Mouse (Mus musculus): Measurements from ENCODE around the gene Scaf11. TPM values are rescaled to one million over a fixed set of nuclear protein-coding genes. Genes with fewer than 3 reads are reported as not detected.
"Not testable (repeated sequence)": the region's sequence is repeated elsewhere in the genome, so short reads cannot be mapped to it uniquely, and the experiment has no call there.

Scaf11 gene
- polyA plus RNA-seq (2015; fragmentation: Nextera tagmentation; extraction: Ambion mirVana) = 32.5 and 35.6 TPM in 2 replicates

DNA sequence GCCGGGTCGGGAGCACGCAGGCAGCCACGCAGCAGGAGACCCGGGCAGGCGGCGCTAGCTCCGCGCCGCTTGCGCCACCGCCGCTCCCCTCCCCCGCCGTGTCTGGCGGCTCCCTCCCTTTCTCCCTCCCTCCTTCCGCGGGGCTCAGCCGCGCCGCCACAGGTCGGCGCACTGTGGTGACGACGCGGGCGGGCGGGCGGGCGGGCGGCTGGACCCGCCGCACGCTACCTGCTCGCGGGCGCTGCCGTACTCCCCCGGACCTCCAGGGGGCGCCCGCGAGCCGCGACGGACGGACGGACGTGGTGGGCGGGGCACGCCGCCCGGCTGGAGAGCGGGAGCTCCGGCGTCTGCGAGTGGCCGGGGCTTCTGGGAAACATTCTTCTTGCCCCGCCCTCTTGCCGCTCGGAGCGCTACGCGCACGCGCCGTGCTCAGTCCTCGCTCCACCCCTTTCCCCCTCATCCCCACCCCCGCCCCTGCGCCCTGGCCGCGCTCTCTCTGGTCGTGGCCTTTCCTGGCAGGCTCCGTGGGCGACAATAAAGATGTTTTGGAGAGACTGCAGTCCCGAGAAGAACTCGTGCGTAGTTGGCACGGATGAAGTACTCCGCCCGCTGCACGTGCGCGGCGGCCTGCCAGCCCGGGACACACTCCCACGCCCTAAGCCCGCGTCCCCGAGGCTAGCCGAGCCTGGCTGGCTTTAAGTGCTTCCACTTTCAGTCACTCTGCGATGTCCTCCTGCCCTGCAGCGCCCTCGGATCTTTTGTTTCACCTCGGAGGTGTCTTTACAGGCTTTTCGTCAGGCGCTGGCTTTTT lies at the start of gene Scaf11:
Scaf11 (minus strand) TSS at position 114 of the 811 bp plus-strand sequence.
- TF ChIP-seq CTCF (IDR thresholded peaks at IDR 0.05; ENCODE audit: low read depth) = peak; percentile 82
- no peak for TF ChIP-seq EP300 (IDR thresholded peaks at IDR 0.05; ENCODE audit: low read depth)
- Histone ChIP-seq H3K9me3 (ENCODE audit: low read length) (no peaks in the 10 kb centered on the region), H3K4me1 (ENCODE audit: insufficient read depth) (peaks cover 34% of the 10 kb centered on the region), H3K36me3 (replicated peaks; ENCODE audit: insufficient read depth, low read length) (no peaks in the 10 kb centered on the region), H3K4me3 (ENCODE audit: low read depth, low read length) (peak within 1 kb of the TSS; percentile 92), H3K27ac (ENCODE audit: low read depth) (peak within 1 kb of the TSS; percentile 99), H3K4me2 (ENCODE audit: low read depth, low read length) (peak within 1 kb of the TSS; percentile 94), H3K9ac (replicated peaks) (peak within 1 kb of the TSS; percentile 89), H3K27me3 (ENCODE audit: insufficient read depth, low read length) (no peaks in the 10 kb centered on the region)
- DNase-seq (peak; percentile 98), ATAC-seq (peak; percentile 91)
- WGBS (ENCODE audit: insufficient replicate concordance) = under 1% methylated on average over 53 of the region's 96 CpGs

DNA sequence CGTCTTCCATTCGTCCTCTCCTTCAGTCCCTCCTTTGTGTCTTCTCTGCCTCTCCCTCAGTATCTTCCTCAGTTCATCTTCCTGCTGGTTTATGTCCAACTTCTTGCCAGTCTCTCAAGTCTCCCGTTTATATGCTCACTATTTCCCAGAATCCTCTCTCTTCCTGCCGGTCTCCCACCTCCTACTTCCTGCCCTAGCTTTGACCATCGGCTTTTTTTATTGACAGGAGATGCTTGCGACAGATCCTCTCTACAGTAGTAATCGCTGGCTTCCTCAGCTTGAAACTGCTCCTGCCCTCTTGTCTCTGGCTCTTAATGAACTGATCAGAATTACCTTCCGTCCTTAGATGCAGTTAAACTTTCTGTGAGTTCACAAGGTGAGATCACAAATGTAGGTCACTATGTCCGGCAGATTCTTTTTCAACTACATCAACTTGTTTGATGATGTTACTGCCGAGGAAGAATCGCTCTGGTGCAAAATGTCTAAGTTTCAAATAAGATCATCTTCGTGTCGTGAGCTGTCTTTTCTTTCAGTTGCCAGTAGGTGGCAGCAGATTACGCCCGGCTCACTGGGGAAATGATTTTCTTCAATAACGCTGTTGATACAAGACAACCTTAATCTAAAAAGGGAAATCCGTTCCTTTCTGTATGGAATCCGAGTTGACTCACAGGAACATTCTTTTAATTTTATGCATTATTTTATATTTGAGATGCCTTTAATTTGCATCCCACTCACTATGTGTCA lies 46.6 kb upstream of the Scaf11 start:
- Histone ChIP-seq H3K4me3 (ENCODE audit: low read depth, low read length) (no peak overlapping the region), H3K27me3 (ENCODE audit: insufficient read depth, low read length) (no peaks in the 10 kb centered on the region), H3K27ac (ENCODE audit: low read depth) (no peak overlapping the region), H3K9me3 (ENCODE audit: low read length) (0 out of 2 replicates have a peak, but pooled peaks cover 4% of the 10 kb centered on the region), H3K4me1 (ENCODE audit: insufficient read depth) (no peaks in the 10 kb centered on the region), H3K4me2 (ENCODE audit: low read depth, low read length) (peak overlapping the region; percentile 35; the same call in 1 of the 2 replicates), H3K9ac (replicated peaks) (no peak overlapping the region), H3K36me3 (replicated peaks; ENCODE audit: insufficient read depth, low read length) (no peaks in the 10 kb centered on the region)
- peak; percentile 45 for DNase-seq
- TF ChIP-seq EP300 (IDR thresholded peaks at IDR 0.05; ENCODE audit: low read depth) (no peak), CTCF (IDR thresholded peaks at IDR 0.05; ENCODE audit: low read depth) (peak; percentile 81)
- no peak for ATAC-seq
- WGBS (ENCODE audit: insufficient replicate concordance) = 39% methylated on average over 18 of the region's 18 CpGs

DNA sequence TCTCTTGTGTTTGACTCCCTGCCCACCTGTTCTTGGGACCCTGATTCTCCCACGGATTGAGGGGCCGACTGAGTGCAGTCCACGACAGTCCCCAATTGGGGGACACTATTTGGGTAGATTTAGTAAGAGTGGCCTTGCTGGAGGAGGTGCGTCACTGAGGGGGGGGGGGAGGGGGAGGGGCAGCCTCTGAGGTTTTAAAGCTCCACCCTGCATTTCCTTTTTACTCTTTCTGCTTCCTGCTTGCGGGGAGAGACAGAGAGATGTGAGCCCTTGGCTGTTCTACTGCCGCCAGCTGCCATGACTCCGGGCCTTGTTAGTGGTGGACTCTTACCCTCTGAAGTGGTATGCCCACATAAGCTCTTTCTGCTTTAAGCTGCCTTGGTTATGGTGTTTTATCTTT lies 37.0 kb upstream of the Scaf11 start:
- H3K4me2 ChIP-seq (ENCODE audit: low read depth, low read length) = no peak overlapping the region
- DNase-seq = no peak
- no peak overlapping the region for H3K9ac ChIP-seq (replicated peaks)
- TF ChIP-seq CTCF (IDR thresholded peaks at IDR 0.05; ENCODE audit: low read depth) = no peak
- no peak for TF ChIP-seq EP300 (IDR thresholded peaks at IDR 0.05; ENCODE audit: low read depth)
- WGBS (ENCODE audit: insufficient replicate concordance) = 81% methylated on average over 7 of the region's 7 CpGs
- ATAC-seq = no peak
- H3K36me3 ChIP-seq (replicated peaks; ENCODE audit: insufficient read depth, low read length) = no peaks in the 10 kb centered on the region
- no peaks in the 10 kb centered on the region for H3K4me1 ChIP-seq (ENCODE audit: insufficient read depth)
- no peaks in the 10 kb centered on the region for H3K27me3 ChIP-seq (ENCODE audit: insufficient read depth, low read length)
- H3K4me3 ChIP-seq (ENCODE audit: low read depth, low read length) = no peak overlapping the region
- H3K9me3 ChIP-seq (ENCODE audit: low read length) = peaks cover 10% of the 10 kb centered on the region
- no peak overlapping the region for H3K27ac ChIP-seq (ENCODE audit: low read depth)

DNA sequence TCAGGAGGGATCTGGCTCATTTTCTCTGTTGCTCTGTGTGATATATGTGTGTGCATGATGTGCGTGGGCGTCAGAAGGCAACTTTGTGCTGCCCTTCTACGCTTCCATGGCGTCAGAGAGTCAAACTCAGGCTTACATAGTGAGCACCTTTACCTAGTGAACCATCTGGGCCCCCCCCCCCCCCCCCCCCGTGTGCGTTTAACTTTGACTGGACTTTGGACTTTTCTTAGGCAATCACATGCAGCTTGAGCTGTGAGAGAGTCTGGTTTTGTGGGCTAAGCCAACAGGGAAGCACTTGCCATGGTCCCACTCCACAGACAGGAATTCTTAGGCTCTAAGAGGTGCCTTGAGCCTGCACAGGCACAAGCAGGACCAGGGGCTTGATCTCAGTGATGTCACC lies 33.6 kb upstream of the Scaf11 start:
- Histone ChIP-seq H3K27me3 (ENCODE audit: insufficient read depth, low read length) (no peaks in the 10 kb centered on the region), H3K4me3 (ENCODE audit: low read depth, low read length) (no peak overlapping the region), H3K9me3 (ENCODE audit: low read length) (peaks cover 6% of the 10 kb centered on the region; the same call in 1 of the 2 replicates), H3K9ac (replicated peaks) (no peak overlapping the region), H3K4me1 (ENCODE audit: insufficient read depth) (0 out of 2 replicates have a peak, but pooled peaks cover 2% of the 10 kb centered on the region), H3K27ac (ENCODE audit: low read depth) (no peak overlapping the region), H3K4me2 (ENCODE audit: low read depth, low read length) (no peak overlapping the region), H3K36me3 (replicated peaks; ENCODE audit: insufficient read depth, low read length) (no peaks in the 10 kb centered on the region)
- peak; percentile 47 for DNase-seq
- peak; percentile 73 for ATAC-seq
- TF ChIP-seq EP300 (IDR thresholded peaks at IDR 0.05; ENCODE audit: low read depth) = no peak
- no peak for TF ChIP-seq CTCF (IDR thresholded peaks at IDR 0.05; ENCODE audit: low read depth)
- 82% methylated on average over 4 of the region's 6 CpGs for WGBS (ENCODE audit: insufficient replicate concordance)

DNA sequence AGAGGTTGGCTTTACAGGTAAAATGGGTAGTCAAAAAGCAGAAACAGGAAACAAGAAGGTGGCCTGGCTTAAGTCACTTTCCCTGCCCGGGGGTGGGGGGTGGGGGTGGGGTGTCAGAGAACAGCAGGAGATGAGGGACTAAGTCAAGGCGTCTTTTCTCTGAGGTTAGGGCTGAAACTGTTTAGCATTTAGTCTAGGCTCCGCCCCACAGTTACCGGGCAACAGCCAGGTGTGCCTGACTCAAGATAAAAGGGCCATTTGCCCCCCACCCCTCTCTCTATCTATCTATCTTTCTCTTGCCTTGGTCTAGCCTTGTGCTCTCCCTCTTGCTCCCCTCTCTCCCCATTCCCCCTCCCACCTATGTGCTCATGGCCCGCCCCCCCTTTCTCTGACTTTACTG lies 32.9 kb upstream of the Scaf11 start:
- Histone ChIP-seq H3K27me3 (ENCODE audit: insufficient read depth, low read length) (no peaks in the 10 kb centered on the region), H3K27ac (ENCODE audit: low read depth) (no peak overlapping the region), H3K4me3 (ENCODE audit: low read depth, low read length) (no peak overlapping the region), H3K36me3 (replicated peaks; ENCODE audit: insufficient read depth, low read length) (no peaks in the 10 kb centered on the region), H3K9ac (replicated peaks) (no peak overlapping the region), H3K4me2 (ENCODE audit: low read depth, low read length) (no peak overlapping the region), H3K4me1 (ENCODE audit: insufficient read depth) (peaks cover 8% of the 10 kb centered on the region; the same call in 1 of the 2 replicates), H3K9me3 (ENCODE audit: low read length) (peaks cover 6% of the 10 kb centered on the region; the same call in 1 of the 2 replicates)
- ATAC-seq = no peak
- TF ChIP-seq CTCF (IDR thresholded peaks at IDR 0.05; ENCODE audit: low read depth) = no peak
- no peak for TF ChIP-seq EP300 (IDR thresholded peaks at IDR 0.05; ENCODE audit: low read depth)
- no peak for DNase-seq
- WGBS (ENCODE audit: insufficient replicate concordance) = 78% methylated on average over 5 of the region's 5 CpGs

DNA sequence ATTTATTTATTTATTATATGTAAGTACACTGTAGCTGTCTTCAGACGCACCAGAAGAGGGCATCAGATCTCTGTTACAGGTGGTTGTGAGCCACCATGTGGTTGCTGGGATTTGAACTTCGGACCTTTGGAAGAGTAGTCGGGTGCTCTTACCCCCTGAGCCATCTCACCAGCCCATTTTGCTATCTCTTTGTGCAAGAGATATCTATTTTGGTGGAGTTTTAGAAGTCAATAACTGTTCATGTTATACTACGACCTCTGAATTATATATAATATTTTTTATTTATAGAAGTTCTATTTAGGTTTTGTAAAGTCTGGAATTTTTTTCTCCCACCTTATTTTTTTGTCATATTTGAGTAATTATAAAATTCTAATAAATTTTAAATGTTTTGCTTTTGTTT lies 32.3 kb upstream of the Scaf11 start:
- 79% methylated on average over 4 of the region's 4 CpGs for WGBS (ENCODE audit: insufficient replicate concordance)
- not testable (repeated sequence) for H3K27me3 ChIP-seq (ENCODE audit: insufficient read depth, low read length); H3K4me2 ChIP-seq (ENCODE audit: low read depth, low read length); H3K36me3 ChIP-seq (replicated peaks; ENCODE audit: insufficient read depth, low read length); ATAC-seq; H3K4me3 ChIP-seq (ENCODE audit: low read depth, low read length); H3K4me1 ChIP-seq (ENCODE audit: insufficient read depth); DNase-seq; H3K9ac ChIP-seq (replicated peaks); H3K27ac ChIP-seq (ENCODE audit: low read depth); H3K9me3 ChIP-seq (ENCODE audit: low read length)

All from liver, postnatal 0 days (tissue).